Mouse (Mus musculus) midbrain, embryonic 14.5 days (tissue): Measurements from ENCODE around the gene Fgf22. TPM values are rescaled to one million over a fixed set of nuclear protein-coding genes. Genes with fewer than 3 reads are reported as not detected.
"Not testable (repeated sequence)": the region's sequence is repeated elsewhere in the genome, so short reads cannot be mapped to it uniquely, and the experiment has no call there.

ENCODE experiments used
- ATAC-seq: fragments of 200-750 bp; cut with Nextera tagmentation; 2 replicates; pipeline ENCODE4 v1.8.0; 2017; ENCODE audit warnings: moderate number of reproducible peaks, moderate library complexity; ENCODE audit not compliant: low FRiP score, low TSS enrichment
- DNase-seq: peaks from one replicate; pipeline ENCODE4 v3.0.0-alpha.2; 2015
- H3K27ac ChIP-seq: fragments of 300-500 bp; sonication (generic); replicated peaks from 2 replicates; pipeline ENCODE4 v1.5.1; 2014; ENCODE audit warnings: mild to moderate bottlenecking, low read depth, low read length, moderate library complexity
- H3K27me3 ChIP-seq: fragments of 300-500 bp; sonication (generic); 2 replicates; pipeline ENCODE4 v1.6.1; 2014; ENCODE audit warnings: low read length, control low read depth, mixed read lengths; ENCODE audit not compliant: control insufficient read depth, insufficient read depth
- H3K36me3 ChIP-seq: fragments of 300-500 bp; sonication (generic); 2 replicates; pipeline ENCODE4 v1.6.1; 2014; ENCODE audit warnings: low read length, control low read depth; ENCODE audit not compliant: control insufficient read depth, insufficient read depth
- H3K4me1 ChIP-seq: fragments of 300-500 bp; sonication (generic); 2 replicates; pipeline ENCODE4 v1.6.1; 2014; ENCODE audit warnings: mild to moderate bottlenecking, antibody characterized with exemption, low read length, control low read depth; ENCODE audit not compliant: control insufficient read depth, insufficient read depth
- H3K4me2 ChIP-seq: fragments of 300-500 bp; sonication (generic); 2 replicates; pipeline ENCODE4 v1.6.1; 2014; ENCODE audit warnings: mild to moderate bottlenecking, low read length, moderate library complexity
- H3K4me3 ChIP-seq: fragments of 300-500 bp; sonication (generic); replicated peaks from 2 replicates; pipeline ENCODE4 v1.5.1; 2014; ENCODE audit warnings: low read depth, low read length
- H3K9ac ChIP-seq: fragments of 300-500 bp; sonication (generic); replicated peaks from 2 replicates; pipeline ENCODE4 v1.6.1; 2014; ENCODE audit warnings: mild to moderate bottlenecking, low read length, moderate library complexity
- H3K9me3 ChIP-seq: fragments of 300-500 bp; sonication (generic); 2 replicates; pipeline ENCODE4 v1.6.1; 2016; ENCODE audit warnings: low read length, control low read depth, mixed read lengths; ENCODE audit not compliant: control insufficient read depth
- WGBS: fragments of 180-500 bp; shearing (Covaris S2); extraction: QIAGEN DNeasy Blood & Tissue Kit; methylation state at CpG from one replicate; pipeline ENCODE4 v1.1.7; 2014; 5-methylcytosine and 5-hydroxymethylcytosine counted together
- polyA plus RNA-seq: library from polyadenylated mRNA; unstranded; fragments of >200 nt; fragmentation: Nextera tagmentation; extraction: Ambion mirVana; gene quantifications from 2 replicates; pipeline ENCODE4 v1.2.1, GENCODE M21; 2014

The Fgf22 gene
- polyA plus RNA-seq, 1 experiment from 2014 or later, result 0.87 TPM

DNA sequence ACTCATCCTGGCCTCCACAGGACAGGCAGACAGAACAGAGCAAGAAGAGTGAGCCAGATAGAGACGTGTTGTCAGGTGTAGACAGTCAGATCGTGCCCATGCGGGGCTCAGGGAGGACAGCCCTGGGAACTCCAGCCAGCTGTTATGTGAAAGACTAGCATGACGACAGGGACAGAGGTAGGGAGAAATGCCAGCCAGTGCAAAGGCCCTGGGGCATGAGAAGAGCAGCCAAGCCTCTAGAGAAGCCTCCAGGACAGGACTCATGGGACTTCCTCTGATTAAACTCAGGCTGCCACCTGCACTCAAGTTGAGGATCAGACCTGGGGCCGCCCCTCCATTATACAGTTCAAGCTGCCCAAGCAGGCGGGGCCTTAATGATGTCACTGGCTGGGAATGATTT, 6.4 kb upstream of the Fgf22 start:
- Histone ChIP-seq H3K27ac (no peak overlapping the region), H3K27me3 (no peaks in the 10 kb centered on the region), H3K4me1 (peaks cover 10% of the 10 kb centered on the region; the same call in 1 of the 2 replicates), H3K4me3 (no peak overlapping the region), H3K4me2 (no peak overlapping the region), H3K9me3 (no peaks in the 10 kb centered on the region), H3K9ac (no peak overlapping the region), H3K36me3 (peaks cover 8% of the 10 kb centered on the region; the same call in 1 of the 2 replicates)
- ATAC-seq (no peak), DNase-seq (no peak)
- 74% methylated on average over 6 of the region's 6 CpGs for WGBS

DNA sequence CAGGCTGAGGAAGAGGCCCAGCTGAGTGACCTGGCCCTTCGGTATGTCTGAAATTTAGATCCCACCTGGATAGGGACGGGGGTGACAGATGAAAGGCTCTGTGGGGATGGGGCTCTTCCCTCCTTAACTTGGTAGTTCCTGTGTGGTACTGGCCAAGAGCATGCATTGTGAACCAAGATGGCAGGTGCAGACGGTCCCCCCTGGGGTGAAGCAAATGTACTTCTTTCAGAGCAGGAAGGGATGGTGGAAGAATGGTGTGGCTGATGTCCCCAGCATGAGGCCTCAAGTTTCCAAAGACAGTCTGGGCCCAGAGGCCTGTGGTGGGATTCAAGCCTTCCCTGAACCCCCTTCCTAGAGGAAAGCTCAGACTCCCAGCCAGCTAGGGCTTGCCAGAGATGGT, 978 bp downstream of the Fgf22 start:
- no peak for ATAC-seq
- no peaks in the 10 kb centered on the region for H3K9me3 ChIP-seq

DNA sequence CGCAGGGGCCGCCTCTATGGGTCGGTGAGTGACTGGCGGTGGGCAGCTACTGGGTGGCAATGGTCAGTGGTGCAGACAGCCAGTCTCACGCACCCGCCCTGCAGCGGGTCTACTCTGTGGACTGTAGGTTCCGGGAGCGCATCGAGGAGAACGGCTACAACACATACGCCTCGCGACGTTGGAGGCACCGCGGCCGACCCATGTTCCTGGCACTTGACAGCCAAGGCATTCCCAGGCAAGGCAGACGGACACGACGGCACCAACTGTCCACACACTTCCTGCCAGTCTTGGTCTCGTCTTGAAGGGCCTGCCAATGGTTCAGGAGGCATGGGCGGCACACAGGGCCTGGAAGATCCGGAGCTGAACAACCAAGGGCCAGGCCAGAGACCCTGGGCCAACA, 1.8 kb downstream of the Fgf22 start:
- Histone ChIP-seq H3K27me3 (no peaks in the 10 kb centered on the region), H3K36me3 (peaks cover 53% of the 10 kb centered on the region)
- 91% methylated on average over 24 of the region's 24 CpGs for WGBS

More for the DNA sequence above, 978 bp downstream of the Fgf22 start:
- no peak for DNase-seq
- Histone ChIP-seq H3K4me2 (no peak overlapping the region), H3K4me3 (no peak overlapping the region), H3K27ac (no peak overlapping the region), H3K9ac (no peak overlapping the region), H3K36me3 (peaks cover 45% of the 10 kb centered on the region), H3K4me1 (0 out of 2 replicates have a peak, but pooled peaks cover 3% of the 10 kb centered on the region), H3K27me3 (no peaks in the 10 kb centered on the region)
- 76% methylated on average over 3 of the region's 3 CpGs for WGBS

DNA sequence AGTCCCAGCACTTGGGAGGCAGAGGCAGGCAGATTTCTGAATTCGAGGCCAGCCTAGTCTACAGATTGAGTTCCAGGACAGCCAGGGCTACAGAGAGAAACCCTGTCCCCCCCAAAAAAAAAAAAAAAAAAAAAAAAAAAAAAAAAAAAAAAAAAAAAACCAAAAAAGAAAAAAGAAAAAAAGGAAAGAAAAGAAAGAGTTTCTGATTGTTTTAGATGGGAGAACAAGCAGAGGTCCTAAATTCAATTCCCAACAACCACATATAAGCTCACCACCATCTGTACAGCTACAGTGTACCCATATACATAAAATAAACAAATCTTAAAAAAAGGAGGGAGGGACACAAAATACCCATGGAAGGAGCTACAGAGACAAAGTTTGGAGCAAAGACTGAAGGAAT, 4.8 kb downstream of the Fgf22 start:
- H3K4me3 ChIP-seq, DNase-seq, H3K9ac ChIP-seq, H3K4me1 ChIP-seq, ATAC-seq, H3K9me3 ChIP-seq, H3K27me3 ChIP-seq, H3K4me2 ChIP-seq, H3K27ac ChIP-seq: not testable (repeated sequence)
- 97% methylated on average over 1 of the region's 1 CpGs for WGBS
- peaks cover 61% of the 10 kb centered on the region for H3K36me3 ChIP-seq

More for the DNA sequence above, 1.8 kb downstream of the Fgf22 start:
- no peak for ATAC-seq
- H3K9ac ChIP-seq, result no peak overlapping the region
- no peak overlapping the region for H3K27ac ChIP-seq
- no peak overlapping the region for H3K4me3 ChIP-seq
- no peak for DNase-seq
- no peak overlapping the region for H3K4me2 ChIP-seq
- 0 out of 2 replicates have a peak, but pooled peaks cover 3% of the 10 kb centered on the region for H3K4me1 ChIP-seq
- no peaks in the 10 kb centered on the region for H3K9me3 ChIP-seq

DNA sequence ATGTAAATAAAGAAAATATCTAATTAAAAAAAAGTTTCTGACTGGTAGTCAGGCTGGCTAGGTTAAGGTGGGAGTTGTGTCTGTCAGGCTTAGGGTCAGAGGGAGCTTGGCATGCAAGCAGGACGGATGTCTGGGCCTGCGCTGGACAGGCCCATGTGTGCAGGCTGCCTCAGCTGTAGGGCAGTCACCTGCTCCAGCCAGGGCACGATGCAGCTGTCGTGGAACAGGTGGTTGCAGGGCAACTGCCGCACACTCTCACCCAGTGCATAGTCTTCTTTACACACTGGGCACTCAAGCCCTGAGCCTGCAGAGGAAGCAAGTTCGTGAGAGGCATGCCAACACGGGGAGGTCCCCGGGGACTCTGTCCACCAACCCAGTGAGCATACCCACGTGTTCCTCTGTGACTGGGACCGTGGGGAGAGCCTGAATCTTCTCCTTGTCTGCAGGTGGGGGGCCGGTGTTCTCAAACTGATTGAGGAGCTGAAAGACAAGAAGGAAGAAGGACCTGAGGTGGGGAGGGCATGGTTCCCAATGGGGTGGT, 5.8 kb downstream of the Fgf22 start:
- H3K27me3 ChIP-seq, result no peaks in the 10 kb centered on the region
- H3K9ac ChIP-seq, result no peak overlapping the region
- no peak for DNase-seq
- peaks cover 11% of the 10 kb centered on the region for H3K4me1 ChIP-seq
- H3K4me2 ChIP-seq, result no peak overlapping the region
- H3K9me3 ChIP-seq, result no peaks in the 10 kb centered on the region
- no peak overlapping the region for H3K4me3 ChIP-seq
- WGBS, result 93% methylated on average over 11 of the region's 11 CpGs
- peaks cover 61% of the 10 kb centered on the region for H3K36me3 ChIP-seq
- no peak overlapping the region for H3K27ac ChIP-seq
- ATAC-seq, result no peak

DNA sequence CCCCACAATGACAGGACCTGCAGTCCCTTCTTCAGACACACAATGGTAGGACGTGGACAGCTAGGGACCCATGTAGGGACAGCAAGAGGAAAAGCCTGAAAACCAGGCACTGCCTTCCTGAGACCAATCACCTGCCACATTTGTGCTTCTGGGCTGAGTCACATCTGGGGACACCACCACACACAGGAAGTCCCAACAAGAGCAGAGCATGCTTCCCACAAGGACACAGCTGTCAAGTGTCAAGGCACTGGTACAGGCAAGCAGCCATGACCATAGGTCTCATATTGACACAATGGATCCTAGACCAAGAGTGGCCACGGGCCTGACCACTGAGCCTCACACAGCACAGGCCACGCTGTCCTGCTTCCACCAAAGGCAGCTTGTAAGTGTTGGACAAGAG, 8.0 kb downstream of the Fgf22 start:
- WGBS, result 85% methylated on average over 3 of the region's 3 CpGs
- Histone ChIP-seq H3K4me1 (peaks cover 19% of the 10 kb centered on the region), H3K4me2 (no peak overlapping the region), H3K27me3 (no peaks in the 10 kb centered on the region), H3K9me3 (no peaks in the 10 kb centered on the region), H3K36me3 (peaks cover 42% of the 10 kb centered on the region), H3K4me3 (no peak overlapping the region), H3K27ac (no peak overlapping the region), H3K9ac (no peak overlapping the region)
- DNase-seq (no peak), ATAC-seq (no peak)

DNA sequence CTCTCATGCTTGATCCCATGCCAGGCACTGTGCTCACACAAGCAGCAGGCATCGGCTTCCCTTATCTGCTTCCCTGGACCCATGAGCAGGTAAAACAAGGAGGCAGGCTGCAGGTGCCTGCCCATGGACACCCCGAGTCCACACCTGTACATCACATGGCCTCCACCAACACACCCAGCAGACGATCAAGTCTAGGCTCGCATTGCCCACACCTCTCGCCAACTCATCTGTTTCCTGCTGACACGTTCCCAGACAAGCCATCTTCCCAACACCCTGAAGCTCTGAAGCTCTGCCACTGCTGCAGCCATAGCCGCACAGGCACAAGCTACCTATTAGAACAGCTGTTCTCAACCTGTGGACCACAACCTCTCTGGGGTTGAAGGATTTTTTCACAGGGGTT, 9.4 kb downstream of the Fgf22 start:
- no peak overlapping the region for H3K4me3 ChIP-seq
- DNase-seq (no peak), ATAC-seq (no peak)
- peaks cover 24% of the 10 kb centered on the region for H3K4me1 ChIP-seq
- 91% methylated on average over 7 of the region's 7 CpGs for WGBS
- no peaks in the 10 kb centered on the region for H3K27me3 ChIP-seq
- H3K36me3 ChIP-seq, result peaks cover 29% of the 10 kb centered on the region
- H3K9ac ChIP-seq, result no peak overlapping the region
- H3K4me2 ChIP-seq, result no peak overlapping the region
- no peaks in the 10 kb centered on the region for H3K9me3 ChIP-seq
- no peak overlapping the region for H3K27ac ChIP-seq

DNA sequence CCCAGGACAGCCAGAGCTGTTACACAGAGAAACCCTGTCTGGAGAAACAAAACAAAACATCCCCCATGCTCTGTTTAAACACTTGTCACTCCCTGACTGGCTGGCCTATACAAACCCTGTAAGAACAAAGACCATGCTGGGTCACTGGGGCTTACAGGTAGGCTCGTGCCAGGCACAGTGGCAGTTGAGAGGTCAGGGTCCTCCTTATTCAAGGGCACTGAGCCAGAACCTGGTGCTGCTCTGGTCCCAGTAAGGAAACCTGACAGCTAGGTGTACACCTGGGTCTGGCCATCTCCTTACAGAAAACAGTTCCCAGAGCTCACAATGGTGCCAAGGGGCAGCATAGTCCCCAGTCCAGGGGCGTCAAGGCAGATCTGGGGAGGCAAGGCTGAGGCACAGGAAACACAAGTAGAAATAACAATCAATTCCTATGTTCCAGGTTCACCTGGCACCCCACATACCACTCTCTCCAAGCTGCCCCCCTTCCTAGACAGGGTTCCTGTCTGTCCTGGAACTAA, 10.4 kb downstream of the Fgf22 start:
- peak overlapping the region; percentile 91 for H3K4me3 ChIP-seq
- ATAC-seq, result no peak

DNA sequence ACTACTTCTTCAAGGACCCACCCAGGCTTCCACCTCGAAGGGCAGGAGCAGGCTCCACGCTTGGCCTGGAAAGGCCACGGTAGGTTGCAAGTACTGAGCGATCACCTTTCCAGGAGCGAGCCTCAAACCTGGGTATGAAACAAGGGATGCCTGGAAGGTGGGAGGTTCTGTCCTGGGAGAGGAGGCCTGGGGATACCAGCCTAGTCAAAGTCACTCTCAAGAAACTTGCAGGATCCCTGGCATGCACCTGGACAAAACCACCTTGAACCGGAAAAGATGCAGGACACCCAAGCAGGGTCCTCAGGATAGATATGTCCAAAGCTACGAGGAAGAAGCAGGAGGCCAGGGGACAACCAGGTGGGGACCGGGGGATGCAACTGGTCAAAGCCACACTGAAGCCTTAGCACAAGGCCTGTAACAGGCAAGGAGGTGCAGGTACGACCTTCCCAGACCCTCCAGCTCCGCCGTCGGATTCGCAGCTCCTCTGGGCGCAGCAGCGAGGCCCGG, 11.2 kb downstream of the Fgf22 start:
- DNase-seq (no peak), ATAC-seq (0 out of 2 replicates have a peak, but pooled peaks have one; percentile 8)
- Histone ChIP-seq H3K4me3 (peak overlapping the region; percentile 91), H3K27me3 (no peaks in the 10 kb centered on the region), H3K4me2 (peak overlapping the region; percentile 97), H3K9me3 (no peaks in the 10 kb centered on the region), H3K27ac (peak overlapping the region; percentile 92), H3K36me3 (peaks cover 14% of the 10 kb centered on the region), H3K9ac (peak overlapping the region; percentile 84), H3K4me1 (peaks cover 24% of the 10 kb centered on the region)
- WGBS, result 9% methylated on average over 16 of the region's 16 CpGs

More for the DNA sequence above, 10.4 kb downstream of the Fgf22 start:
- 68% methylated on average over 2 of the region's 2 CpGs for WGBS
- no peak for DNase-seq
- Histone ChIP-seq H3K27ac (no peak overlapping the region), H3K4me2 (peak overlapping the region; percentile 97), H3K36me3 (peaks cover 21% of the 10 kb centered on the region), H3K9ac (peak overlapping the region; percentile 84; the same call in 1 of the 2 replicates), H3K9me3 (no peaks in the 10 kb centered on the region), H3K27me3 (no peaks in the 10 kb centered on the region), H3K4me1 (peaks cover 24% of the 10 kb centered on the region)
